Mouse (Mus musculus) cerebellum, postnatal 25 days (tissue): ENCODE measurements at regions not wholly inside any gene's neighbourhood (a gene's known extent, or its start where the extent isn't known, plus 50 kb on each side); places are given as distances from the start of the nearest gene placed in this dataset.

Source experiments
- DNase-seq, 2 experiments: peaks; one replicate each; pipeline ENCODE4 v3.0.0; 2021; ENCODE audit warnings: mixed read lengths in 2 of 2

- no peak for DNase-seq
Measured at GRCm38 (mm10) chr3:17667016-17667415, 281.2 kb upstream of the Cypt12 start.

DNA sequence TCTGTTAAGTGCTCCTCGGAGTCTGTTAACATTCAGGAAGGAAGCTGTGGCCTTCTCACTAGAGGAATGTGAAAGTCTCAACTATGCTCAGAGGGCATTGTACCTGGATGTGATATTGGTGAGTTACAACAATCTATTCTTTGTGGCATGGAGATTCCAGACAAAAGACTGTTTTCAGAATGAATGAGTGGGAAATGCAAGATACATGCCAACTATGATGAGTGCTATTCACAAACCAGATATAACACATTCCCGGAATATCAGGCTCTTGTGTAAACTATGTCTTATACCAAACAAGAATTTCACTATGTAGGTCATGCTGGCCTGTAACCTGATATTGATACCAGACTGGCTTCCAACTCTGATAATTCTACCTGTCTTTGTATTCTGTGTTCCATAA, 279.4 kb upstream of the Cypt12 start:
- no peak for DNase-seq
